Mouse (Mus musculus) liver, embryonic 11.5 days (tissue): Measurements from ENCODE around the gene Irf7. TPM values are rescaled to one million over a fixed set of nuclear protein-coding genes. Genes with fewer than 3 reads are reported as not detected.
A peak's percentile ranks its signal among the peaks of the same experiment; 100 is the strongest.

ENCODE experiments used
- ATAC-seq: fragments of 200-750 bp; cut with Nextera tagmentation; replicated peaks from 2 replicates; pipeline ENCODE4 v1.8.0; 2017; ENCODE audit warnings: moderate number of reproducible peaks, mild to moderate bottlenecking, moderate TSS enrichment, moderate library complexity; ENCODE audit not compliant: low FRiP score
- DNase-seq: peaks from one replicate; pipeline ENCODE4 v3.0.0-alpha.2; 2017; ENCODE audit warnings: low spot score
- H3K27ac ChIP-seq: fragments of 300-500 bp; sonication (generic); 2 replicates; pipeline ENCODE4 v1.5.1; 2014; ENCODE audit warnings: mild to moderate bottlenecking, low read depth, low read length, control low read depth
- H3K27me3 ChIP-seq: fragments of 300-500 bp; sonication (generic); replicated peaks from 2 replicates; pipeline ENCODE4 v1.6.1; 2014; ENCODE audit warnings: low read length, mixed read lengths; ENCODE audit not compliant: control insufficient read depth, insufficient read depth
- H3K36me3 ChIP-seq: fragments of 300-500 bp; sonication (generic); 2 replicates; pipeline ENCODE4 v1.6.1; 2014; ENCODE audit warnings: mild to moderate bottlenecking, low read length, moderate library complexity, mixed read lengths; ENCODE audit not compliant: control insufficient read depth, insufficient read depth
- H3K4me1 ChIP-seq: fragments of 300-500 bp; sonication (generic); replicated peaks from 2 replicates; pipeline ENCODE4 v1.6.1; 2014; ENCODE audit warnings: low read length, mixed read lengths; ENCODE audit not compliant: control insufficient read depth, insufficient read depth
- H3K4me2 ChIP-seq: fragments of 300-500 bp; sonication (generic); 2 replicates; pipeline ENCODE4 v1.6.1; 2014; ENCODE audit warnings: mild to moderate bottlenecking, control low read depth, moderate library complexity
- H3K4me3 ChIP-seq: fragments of 300-500 bp; sonication (generic); 2 replicates; pipeline ENCODE4 v1.5.1; 2014; ENCODE audit warnings: low read depth, low read length, control low read depth
- H3K9ac ChIP-seq: fragments of 300-500 bp; sonication (generic); 2 replicates; pipeline ENCODE4 v1.6.1; 2014; ENCODE audit warnings: low read depth, low read length, control low read depth
- H3K9me3 ChIP-seq: fragments of 300-500 bp; sonication (generic); 2 replicates; pipeline ENCODE4 v1.6.1; 2016; ENCODE audit warnings: low read length, inconsistent platforms, mixed read lengths; ENCODE audit not compliant: control insufficient read depth
- WGBS: fragments of 180-500 bp; shearing (Covaris S2); extraction: QIAGEN DNeasy Blood & Tissue Kit; methylation state at CpG from one replicate; pipeline ENCODE4 v1.1.7; 2014; 5-methylcytosine and 5-hydroxymethylcytosine counted together
- polyA plus RNA-seq: library from polyadenylated mRNA; unstranded; fragments of >200 nt; fragmentation: Nextera tagmentation; extraction: Ambion mirVana; gene quantifications from 2 replicates; pipeline ENCODE4 v1.2.1, GENCODE M21; 2014

The Irf7 gene
- polyA plus RNA-seq, 1 experiment from 2014 or later, result 4.0 TPM

DNA sequence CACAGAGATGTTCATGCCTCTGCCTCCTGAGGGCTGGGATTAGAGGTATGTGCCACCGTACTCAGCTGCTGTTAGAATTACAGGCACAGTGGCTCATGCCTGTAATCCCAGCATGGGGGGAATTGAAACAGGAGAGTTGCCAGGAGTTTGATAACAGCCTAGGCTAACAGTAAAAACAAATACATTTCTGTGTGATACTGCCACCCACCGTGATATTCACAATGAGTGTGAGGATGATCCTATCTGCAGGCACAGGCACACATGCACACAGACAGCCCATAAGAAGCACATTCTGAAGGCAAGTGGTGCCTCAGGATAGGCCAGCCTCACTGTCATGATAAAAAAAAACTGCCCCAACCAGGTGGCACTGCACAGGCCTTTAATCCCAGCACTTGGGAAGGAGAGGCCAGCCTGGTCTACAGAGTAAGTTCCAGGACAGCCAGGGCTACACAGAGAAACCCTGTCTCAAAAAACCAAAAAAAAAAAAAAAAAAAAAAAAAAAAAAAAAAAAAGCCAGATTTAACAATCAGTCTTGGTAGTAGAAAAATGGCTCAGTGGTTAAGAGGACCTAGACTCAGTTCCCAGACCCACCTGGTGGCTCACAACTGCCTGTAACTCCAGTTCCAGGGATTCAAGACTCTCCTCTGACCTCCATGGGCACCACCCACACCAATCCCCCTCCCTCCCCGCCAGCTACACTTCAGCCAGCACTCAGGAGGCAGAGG is 31.8 kb upstream of the Irf7 start:
- Histone ChIP-seq H3K4me3 (no peak overlapping the region), H3K9me3 (no peaks in the 10 kb centered on the region), H3K36me3 (peaks cover 24% of the 10 kb centered on the region; the same call in 1 of the 2 replicates), H3K4me2 (no peak overlapping the region), H3K27me3 (peaks cover 29% of the 10 kb centered on the region), H3K9ac (no peak overlapping the region), H3K4me1 (peaks cover 7% of the 10 kb centered on the region), H3K27ac (no peak overlapping the region)
- DNase-seq (no peak), ATAC-seq (peak; percentile 65)
- WGBS, result 70% methylated on average over 3 of the region's 3 CpGs

- H3K4me3 ChIP-seq, result peak overlapping the region; percentile 37
- H3K9ac ChIP-seq, result no peak overlapping the region; the same call in 1 of the 2 replicates
- H3K4me2 ChIP-seq, result peak overlapping the region; percentile 61
- H3K27me3 ChIP-seq, result peaks cover 63% of the 10 kb centered on the region
- DNase-seq (peak; percentile 47), ATAC-seq (no peak)
- H3K36me3 ChIP-seq, result peaks cover 3% of the 10 kb centered on the region; the same call in 1 of the 2 replicates
- no peaks in the 10 kb centered on the region for H3K9me3 ChIP-seq
- 7% methylated on average over 22 of the region's 22 CpGs for WGBS
- H3K27ac ChIP-seq, result no peak overlapping the region
- H3K4me1 ChIP-seq, result peaks cover 9% of the 10 kb centered on the region
These were observed 28.2 kb upstream of the Irf7 start for GRCm38 (mm10) chr7:141294479-141294878.

GRCm38 (mm10) chr7:141293852-141294471 is 27.7 kb upstream of the Irf7 start:
- H3K4me2 ChIP-seq, result peak overlapping the region; percentile 61
- peak overlapping the region; percentile 38; the same call in 1 of the 2 replicates for H3K9ac ChIP-seq
- peak overlapping the region; percentile 37 for H3K4me3 ChIP-seq
- H3K27me3 ChIP-seq, result peaks cover 66% of the 10 kb centered on the region
- no peak overlapping the region for H3K27ac ChIP-seq
- peak; percentile 51 for DNase-seq
- 2% methylated on average over 53 of the region's 53 CpGs for WGBS
- ATAC-seq, result no peak
- H3K4me1 ChIP-seq, result peaks cover 9% of the 10 kb centered on the region
- H3K36me3 ChIP-seq, result no peaks in the 10 kb centered on the region
- no peaks in the 10 kb centered on the region for H3K9me3 ChIP-seq

GRCm38 (mm10) chr7:141292583-141293388 is 26.5 kb upstream of the Irf7 start:
- peak overlapping the region; percentile 73 for H3K4me2 ChIP-seq
- DNase-seq, result no peak
- H3K27me3 ChIP-seq, result peaks cover 66% of the 10 kb centered on the region
- H3K9me3 ChIP-seq, result no peaks in the 10 kb centered on the region
- 39% methylated on average over 15 of the region's 15 CpGs for WGBS
- H3K9ac ChIP-seq, result 0 out of 2 replicates have a peak overlapping the region, but pooled peaks have one; percentile 47
- H3K4me1 ChIP-seq, result peaks cover 9% of the 10 kb centered on the region
- H3K27ac ChIP-seq, result no peak overlapping the region
- H3K36me3 ChIP-seq, result no peaks in the 10 kb centered on the region
- no peak for ATAC-seq
- H3K4me3 ChIP-seq, result peak overlapping the region; percentile 46

DNA sequence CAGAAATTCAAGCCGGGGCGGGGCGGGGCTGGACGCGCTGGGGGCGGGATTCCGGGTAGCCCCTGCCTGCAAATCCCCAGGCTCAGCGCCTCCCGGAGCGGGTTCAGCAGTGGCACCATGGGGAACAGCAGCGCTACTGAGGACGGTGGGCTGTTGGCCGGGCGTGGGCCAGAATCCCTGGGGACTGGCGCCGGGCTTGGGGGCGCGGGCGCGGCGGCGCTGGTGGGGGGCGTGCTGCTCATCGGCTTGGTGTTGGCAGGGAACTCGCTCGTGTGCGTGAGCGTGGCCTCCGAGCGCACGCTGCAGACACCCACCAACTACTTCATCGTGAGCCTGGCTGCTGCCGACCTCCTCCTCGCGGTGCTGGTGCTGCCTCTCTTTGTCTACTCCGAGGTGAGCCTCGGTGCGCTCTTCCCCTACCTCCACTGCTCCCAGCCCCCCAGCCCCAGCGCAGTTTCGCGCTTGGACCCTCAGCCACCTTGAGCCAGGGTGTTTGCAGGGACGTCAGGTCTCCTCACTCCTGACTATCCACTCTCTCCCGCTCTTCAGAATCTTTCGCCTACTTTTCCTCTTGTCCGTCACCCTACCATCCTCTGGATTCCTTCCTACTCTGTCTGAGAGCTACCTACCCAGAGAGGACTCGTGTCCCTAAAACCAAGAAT is 25.8 kb upstream of the Irf7 start, which contains the start of gene Drd4:
Gene Drd4 (plus strand): TSS at position 86 of the 662 bp plus-strand sequence.
- H3K9ac ChIP-seq, result peak within 1 kb of the TSS; percentile 47; the same call in 1 of the 2 replicates

DNA sequence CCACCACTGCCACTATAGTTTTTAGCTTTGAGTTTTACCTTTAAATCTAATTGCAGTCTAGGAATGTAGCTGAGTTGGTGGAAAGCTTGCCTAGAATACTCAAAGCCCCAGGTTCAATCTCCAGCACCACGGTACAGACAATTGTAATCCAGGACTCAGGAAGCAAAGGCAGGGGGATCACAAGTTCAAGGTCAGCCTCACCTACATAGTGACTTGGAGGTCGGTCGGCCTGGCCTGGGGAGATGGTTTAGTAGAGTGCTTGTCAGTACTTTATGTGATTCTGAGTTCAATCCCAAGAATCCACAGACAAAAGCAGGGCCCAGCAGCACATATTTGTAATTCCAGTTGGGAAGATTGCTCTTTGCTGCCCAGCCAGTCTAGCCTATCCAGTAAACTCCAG is 21.8 kb upstream of the Irf7 start:
- Histone ChIP-seq H3K27ac (no peak overlapping the region), H3K9ac (no peak overlapping the region), H3K9me3 (no peaks in the 10 kb centered on the region), H3K4me2 (no peak overlapping the region), H3K4me3 (no peak overlapping the region), H3K36me3 (no peaks in the 10 kb centered on the region), H3K4me1 (peaks cover 2% of the 10 kb centered on the region; the same call in 1 of the 2 replicates), H3K27me3 (peaks cover 37% of the 10 kb centered on the region)
- DNase-seq, result no peak
- WGBS, result 66% methylated on average over 3 of the region's 3 CpGs
- no peak for ATAC-seq

More for the DNA sequence above, 25.8 kb upstream of the Irf7 start, which contains the start of gene Drd4:
- Histone ChIP-seq H3K36me3 (no peaks in the 10 kb centered on the region), H3K4me3 (peak within 1 kb of the TSS; percentile 46), H3K9me3 (no peaks in the 10 kb centered on the region), H3K27me3 (peaks cover 66% of the 10 kb centered on the region), H3K4me1 (peaks cover 9% of the 10 kb centered on the region), H3K27ac (no peak within 1 kb of the TSS), H3K4me2 (peak within 1 kb of the TSS; percentile 73)
- peak; percentile 62 for DNase-seq
- ATAC-seq, result 0 out of 2 replicates have a peak, but pooled peaks have one; percentile 39
- 3% methylated on average over 46 of the region's 46 CpGs for WGBS

DNA sequence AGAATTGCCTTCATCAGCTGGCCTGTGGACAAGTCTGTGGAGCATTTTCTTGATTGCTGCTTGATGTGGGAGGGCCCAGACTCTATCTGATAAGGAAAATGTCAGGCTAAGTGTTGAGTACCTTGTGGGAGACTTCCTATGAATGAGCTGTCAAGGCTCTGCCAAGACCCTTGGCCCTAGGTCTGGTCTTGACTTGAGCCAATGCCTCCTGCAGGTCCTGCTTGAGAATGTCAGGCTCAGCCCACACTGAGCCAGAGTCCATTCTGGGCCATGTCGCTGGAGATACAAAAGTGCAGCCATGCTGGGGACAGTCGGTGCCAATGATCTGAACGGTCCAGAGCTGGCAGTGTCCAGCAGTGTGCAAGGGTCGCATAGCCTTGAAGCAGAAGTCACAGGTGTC is 16.5 kb upstream of the Irf7 start:
- no peak for DNase-seq
- H3K27ac ChIP-seq, result no peak overlapping the region
- no peak overlapping the region for H3K4me3 ChIP-seq
- H3K4me2 ChIP-seq, result no peak overlapping the region
- 81% methylated on average over 4 of the region's 4 CpGs for WGBS
- H3K27me3 ChIP-seq, result peaks cover 19% of the 10 kb centered on the region
- no peaks in the 10 kb centered on the region for H3K9me3 ChIP-seq
- H3K36me3 ChIP-seq, result no peaks in the 10 kb centered on the region
- ATAC-seq, result no peak
- H3K9ac ChIP-seq, result no peak overlapping the region
- peaks cover 14% of the 10 kb centered on the region for H3K4me1 ChIP-seq

DNA sequence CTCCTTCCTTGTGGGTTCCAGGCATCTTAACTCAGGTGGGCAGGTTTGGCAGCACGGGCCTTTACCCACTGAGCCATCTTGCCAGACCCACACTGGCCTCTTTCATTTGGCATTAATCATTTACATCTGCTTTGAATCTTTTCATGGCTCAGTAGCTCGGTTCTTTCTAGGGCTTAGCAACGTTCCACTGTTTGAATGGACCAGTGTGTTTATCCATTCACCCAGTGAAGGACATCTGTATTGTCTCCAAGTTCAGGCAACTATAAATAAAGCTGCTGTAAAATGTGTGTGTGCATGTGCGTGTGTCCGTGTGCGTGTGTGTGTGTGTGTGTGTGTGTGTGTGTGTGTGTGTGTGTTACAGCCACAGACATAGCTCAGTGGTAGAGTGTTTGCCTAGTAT is 15.2 kb upstream of the Irf7 start:
- DNase-seq (no peak), ATAC-seq (no peak)
- H3K4me1 ChIP-seq, result peaks cover 14% of the 10 kb centered on the region
- H3K4me2 ChIP-seq, result no peak overlapping the region
- H3K9me3 ChIP-seq, result no peaks in the 10 kb centered on the region
- WGBS, result 87% methylated on average over 6 of the region's 6 CpGs
- no peak overlapping the region for H3K27ac ChIP-seq
- H3K4me3 ChIP-seq, result no peak overlapping the region
- H3K36me3 ChIP-seq, result no peaks in the 10 kb centered on the region
- H3K27me3 ChIP-seq, result peaks cover 20% of the 10 kb centered on the region
- no peak overlapping the region for H3K9ac ChIP-seq
